In genomic region chr2:52930106-52930868, GRCm38 (mm10) we compare ENCODE assay signal across 10 mouse cellular contexts.
A peak's percentile ranks its signal among the peaks of the same experiment; 100 is the strongest.
DNase-seq lines count a peak whose midpoint lies in the region; ATAC-seq and TF ChIP-seq lines count a peak whose summit lies in the region.
"Had no signal": no experiment of that assay in that cellular context is flagged by ENCODE, and none has a peak within 500 bp of the region (broad histone marks: within the 10 kb centered on the region; RNA-seq: fewer than 3 reads in every experiment).

No protein-coding gene starts in this region.

- peak; percentile 48 for DNase-seq in kidney, adult 18-20 months
- peak; percentile 85 for DNase-seq in adipocyte (ENCODE audit: low spot score)
- DNase-seq in cerebellum, postnatal 14 days: peak; percentile 82 to 85
- peak; percentile 85 for DNase-seq in hindbrain, postnatal 0 days (ENCODE audit: low spot score)
- DNase-seq in lung, postnatal 14 days: peak; percentile 62
- DNase-seq in thymus, postnatal 25 days: no peak
- DNase-seq in forebrain, embryonic 11.5 days (ENCODE audit: low spot score): no peak

- H3K27me3 ChIP-seq in kidney, embryonic 16.5 days (ENCODE audit: insufficient read depth, low read length): no peaks in the 10 kb centered on the region
- no peaks in the 10 kb centered on the region for H3K27me3 ChIP-seq in hindbrain, postnatal 0 days (ENCODE audit: insufficient read depth, low read length)
- H3K27me3 ChIP-seq in forebrain, embryonic 11.5 days (ENCODE audit: control insufficient read depth, insufficient read depth, low read length): no peaks in the 10 kb centered on the region
- H3K27me3 ChIP-seq: heart, embryonic 13.5 days; midbrain, embryonic 12.5 days had no signal

- no peak for ATAC-seq in kidney, embryonic 16.5 days (ENCODE audit: low FRiP score, low TSS enrichment)
- ATAC-seq in hindbrain, postnatal 0 days: peak; percentile 85
- no peak for ATAC-seq in forebrain, embryonic 11.5 days (replicated peaks; ENCODE audit: low FRiP score)

- H3K27ac ChIP-seq in kidney, embryonic 16.5 days (ENCODE audit: low read length): no peak overlapping the region
- H3K27ac ChIP-seq in hindbrain, postnatal 0 days: peak overlapping the region; percentile 54
- H3K27ac ChIP-seq in forebrain, embryonic 11.5 days (ENCODE audit: low read depth, low read length): no peak overlapping the region
- H3K27ac ChIP-seq: heart, embryonic 13.5 days; midbrain, embryonic 12.5 days had no signal

- H3K4me1 ChIP-seq in kidney, embryonic 16.5 days (ENCODE audit: insufficient read depth, low read length): peaks cover 36% of the 10 kb centered on the region
- H3K4me1 ChIP-seq in hindbrain, postnatal 0 days (ENCODE audit: insufficient read depth, low read length): peaks cover 22% of the 10 kb centered on the region
- peaks cover 12% of the 10 kb centered on the region for H3K4me1 ChIP-seq in forebrain, embryonic 11.5 days (replicated peaks; ENCODE audit: control insufficient read depth, insufficient read depth, low read length)

- TF ChIP-seq CTCF in hindbrain, postnatal 0 days (IDR thresholded peaks at IDR 0.05; ENCODE audit: low read depth): no peak

- WGBS in kidney, embryonic 16.5 days: 77% methylated on average over 5 of the region's 5 CpGs
- 50% methylated on average over 5 of the region's 5 CpGs for WGBS in hindbrain, postnatal 0 days
- WGBS in forebrain, embryonic 11.5 days: 89% methylated on average over 5 of the region's 5 CpGs

- H3K36me3 ChIP-seq in kidney, embryonic 16.5 days (ENCODE audit: insufficient read depth, low read length): no peaks in the 10 kb centered on the region
- H3K36me3 ChIP-seq in hindbrain, postnatal 0 days (ENCODE audit: insufficient read depth, low read length): no peaks in the 10 kb centered on the region
- no peaks in the 10 kb centered on the region for H3K36me3 ChIP-seq in forebrain, embryonic 11.5 days (ENCODE audit: control insufficient read depth, insufficient read depth, low read length)
- H3K36me3 ChIP-seq: heart, embryonic 13.5 days; midbrain, embryonic 12.5 days had no signal

- H3K4me3 ChIP-seq in kidney, embryonic 16.5 days (ENCODE audit: low read length): no peak overlapping the region
- no peak overlapping the region for H3K4me3 ChIP-seq in hindbrain, postnatal 0 days (ENCODE audit: low read length)
- no peak overlapping the region for H3K4me3 ChIP-seq in forebrain, embryonic 11.5 days (ENCODE audit: low read depth, low read length)
- H3K4me3 ChIP-seq: heart, embryonic 13.5 days; midbrain, embryonic 12.5 days had no signal

- H3K4me2 ChIP-seq in kidney, embryonic 16.5 days (replicated peaks; ENCODE audit: low read depth, low read length): no peak overlapping the region
- no peak overlapping the region for H3K4me2 ChIP-seq in hindbrain, postnatal 0 days (ENCODE audit: low read depth, low read length)
- H3K4me2 ChIP-seq in forebrain, embryonic 11.5 days (ENCODE audit: low read depth, low read length, severe bottlenecking): no peak overlapping the region
- H3K4me2 ChIP-seq: heart, embryonic 13.5 days; midbrain, embryonic 12.5 days had no signal

- no peaks in the 10 kb centered on the region for H3K9me3 ChIP-seq in kidney, embryonic 16.5 days (ENCODE audit: low read length)
- no peaks in the 10 kb centered on the region for H3K9me3 ChIP-seq in hindbrain, postnatal 0 days (ENCODE audit: low read length)
- H3K9me3 ChIP-seq in forebrain, embryonic 11.5 days (ENCODE audit: control insufficient read depth, low read length): no peaks in the 10 kb centered on the region
- H3K9me3 ChIP-seq: heart, embryonic 13.5 days; midbrain, embryonic 12.5 days had no signal

- no peak overlapping the region for H3K9ac ChIP-seq in kidney, embryonic 16.5 days (replicated peaks; ENCODE audit: low read length)
- no peak overlapping the region for H3K9ac ChIP-seq in hindbrain, postnatal 0 days (replicated peaks; ENCODE audit: low read length)
- H3K9ac ChIP-seq in forebrain, embryonic 11.5 days (ENCODE audit: low read length): no peak overlapping the region
- H3K9ac ChIP-seq: heart, embryonic 13.5 days; midbrain, embryonic 12.5 days had no signal

Comparison
In these comparisons a context has a peak if more than half of its experiments do, and no peak if none do; other contexts are left out.
1. DNase-seq: peak in kidney, adult 18-20 months (single experiment), adipocyte (single experiment), cerebellum, postnatal 14 days (2 of 2), hindbrain, postnatal 0 days (single experiment) and lung, postnatal 14 days (single experiment); none in thymus, postnatal 25 days (single experiment) and forebrain, embryonic 11.5 days (single experiment).